Mouse (Mus musculus): Measurements from ENCODE around the gene Cdca4.

DNA sequence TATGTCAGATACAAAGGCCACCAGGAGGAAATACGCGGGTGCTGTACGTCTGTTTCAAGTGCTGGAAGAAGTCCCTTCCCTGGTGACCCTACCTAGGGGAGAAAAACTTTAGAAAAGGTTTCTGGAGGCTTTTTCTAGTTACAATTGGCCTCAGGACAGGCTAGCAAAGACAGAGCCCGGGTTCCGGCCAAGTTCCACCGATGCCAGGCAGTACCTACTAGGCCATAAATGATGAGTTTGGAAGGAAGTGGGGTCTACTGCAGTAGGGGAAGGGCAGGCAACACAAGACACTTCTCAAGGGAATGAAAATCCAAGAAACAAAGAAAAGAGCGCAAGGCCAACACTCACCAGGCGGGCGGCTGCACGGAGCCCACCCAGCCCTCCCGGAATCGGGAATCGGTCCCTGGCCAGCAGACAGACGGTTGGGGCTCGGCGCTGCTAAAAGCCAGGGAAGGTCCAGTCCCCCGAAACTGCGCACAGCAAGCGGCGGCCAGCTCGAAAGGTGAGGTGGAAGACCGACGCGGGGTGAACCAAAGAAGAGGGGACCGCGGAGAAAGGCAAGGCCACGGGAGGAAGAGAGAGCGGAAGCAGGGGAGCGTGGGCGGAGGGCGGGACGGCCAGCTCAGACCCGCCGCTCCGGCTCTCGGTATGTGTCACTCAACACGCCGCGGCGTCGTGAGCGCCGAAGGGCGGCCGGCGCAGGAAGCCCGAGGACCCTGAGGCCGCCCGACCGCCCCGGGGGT lies 551 bp downstream of the Cdca4 start:
- no peak for TF ChIP-seq CTCF (conservative IDR thresholded peaks at IDR 0.05; ENCODE audit: insufficient read depth, insufficient read length, low read depth, low read length)
- no peak for TF ChIP-seq POLR2A (IDR thresholded peaks at IDR 0.05; ENCODE audit: low read depth, low read length)
